Mouse (Mus musculus) hindlimb bud, embryonic 11.5 days (tissue): ENCODE measurements around the gene Ms4a6d.

Source experiments
- DNase-seq: peaks from one replicate; pipeline ENCODE4 v3.0.0-alpha.2; 2012; ENCODE audit warnings: low read depth, low spot score; ENCODE audit errors: extremely low spot score

Ms4a6d gene

DNA sequence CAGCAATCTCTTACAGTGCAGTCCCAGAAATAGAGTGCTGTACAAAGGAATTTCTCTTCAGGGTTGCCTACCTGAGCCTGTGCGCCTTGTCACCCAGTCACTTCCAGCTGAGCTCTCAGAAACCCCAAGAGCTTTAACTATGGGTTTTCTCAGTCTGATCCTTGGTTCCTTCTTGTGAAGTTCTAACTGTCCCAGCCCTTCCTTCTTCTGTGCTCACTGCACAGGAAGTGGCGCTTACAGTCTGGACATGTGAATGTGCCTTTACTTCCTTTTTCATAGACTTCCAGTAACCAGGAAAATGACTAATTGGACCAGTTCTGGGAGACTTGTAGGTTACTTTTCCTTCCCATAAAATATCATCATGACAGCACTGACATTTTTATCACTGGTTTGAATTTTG lies at the start of gene Ms4a6d:
TSS of gene Ms4a6d (minus strand) at position 247 of the 400 bp plus-strand sequence.
- no peak for DNase-seq

DNA sequence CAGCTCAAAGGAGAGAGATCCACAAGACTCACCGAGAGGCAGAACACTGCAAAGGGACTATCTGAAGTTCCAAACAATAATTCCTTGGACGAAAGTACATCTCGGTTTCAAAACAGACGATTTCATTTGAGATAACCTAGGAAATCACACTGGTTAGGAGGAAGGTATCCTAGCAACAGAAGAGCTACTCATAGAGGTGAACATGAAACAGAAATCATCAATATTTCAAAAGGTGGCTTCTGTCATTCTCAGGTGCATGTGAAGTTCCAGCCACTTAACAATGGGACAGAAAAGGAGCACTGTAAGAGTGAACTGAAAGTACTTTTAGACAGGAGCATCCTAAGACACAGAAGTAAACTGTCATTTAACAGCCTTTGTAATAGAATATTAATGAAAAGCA lies 44.9 kb upstream of the Ms4a6d start:
- no peak for DNase-seq

- DNase-seq, result no peak
Measured at GRCm38 (mm10) chr19:11646166-11646565, 41.5 kb upstream of the Ms4a6d start.

DNA sequence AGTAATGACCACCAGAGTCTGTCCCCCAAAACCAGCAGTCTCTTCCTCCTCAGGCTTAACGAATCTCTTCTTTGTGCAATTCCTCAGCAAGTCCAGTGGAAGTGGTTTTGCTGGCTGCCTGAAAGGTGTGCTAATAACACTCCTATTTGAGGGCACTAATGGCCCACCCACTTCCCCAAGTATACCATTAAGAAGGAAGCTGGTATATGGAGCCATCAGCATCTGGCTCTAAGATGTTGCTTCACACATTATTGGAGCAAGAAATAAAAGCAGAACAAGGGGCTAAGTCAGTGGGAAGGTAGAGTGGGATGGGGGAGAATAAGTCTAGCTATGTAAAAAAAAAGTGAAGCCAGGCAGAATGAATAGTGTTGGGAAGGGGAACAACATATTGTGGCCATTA lies 36.1 kb upstream of the Ms4a6d start, which contains the start of gene Ms4a3:
TSS of gene Ms4a3 (minus strand) at position 120 of the 400 bp plus-strand sequence.
- no peak for DNase-seq

- DNase-seq, result no peak
Measured at GRCm38 (mm10) chr19:11639038-11639437, 34.4 kb upstream of the Ms4a6d start.

GRCm38 (mm10) chr19:11635572-11635971 lies 30.9 kb upstream of the Ms4a6d start:
- DNase-seq, result no peak

GRCm38 (mm10) chr19:11634330-11634729 lies 29.7 kb upstream of the Ms4a6d start:
- DNase-seq, result no peak

DNA sequence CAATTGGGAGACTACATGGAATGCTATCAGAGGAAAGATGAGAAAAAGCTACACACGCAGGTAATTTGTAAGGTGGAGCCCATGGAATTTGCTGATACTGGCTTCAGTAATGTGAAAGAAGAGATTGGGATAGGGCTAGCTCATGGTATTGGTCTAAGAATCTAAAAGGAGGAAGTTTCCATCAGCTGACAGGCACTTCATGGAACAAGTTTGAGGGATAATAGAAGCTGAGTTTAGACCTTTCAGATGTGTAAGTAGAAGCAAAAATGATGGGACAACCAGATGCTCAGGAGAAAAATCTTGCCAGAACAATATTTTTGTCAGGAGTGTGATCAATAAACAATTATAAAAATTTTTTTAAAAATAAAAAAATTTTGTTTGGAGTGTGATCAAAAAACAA lies 29.1 kb upstream of the Ms4a6d start:
- no peak for DNase-seq

DNA sequence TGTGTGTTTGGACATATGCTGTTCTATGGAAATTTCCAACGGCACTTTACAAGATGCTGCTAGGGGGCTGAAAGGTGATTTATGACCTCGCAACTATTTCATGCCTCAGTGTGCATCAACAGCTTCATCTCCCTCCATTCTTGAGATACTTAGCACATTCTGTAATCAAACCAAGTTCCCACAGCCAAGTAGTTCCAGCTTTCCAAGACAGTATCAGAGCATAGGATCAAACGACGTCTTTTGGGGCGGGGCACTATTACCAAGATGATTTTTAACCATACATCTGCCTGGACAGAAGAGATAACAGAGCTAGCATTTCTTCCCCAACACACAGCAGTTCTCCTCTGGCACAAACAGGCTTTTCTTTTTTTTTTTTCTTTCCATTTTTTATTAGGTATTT lies 20.6 kb upstream of the Ms4a6d start:
- DNase-seq, result no peak

- no peak for DNase-seq
Measured at GRCm38 (mm10) chr19:11624800-11625199, 20.2 kb upstream of the Ms4a6d start.

DNA sequence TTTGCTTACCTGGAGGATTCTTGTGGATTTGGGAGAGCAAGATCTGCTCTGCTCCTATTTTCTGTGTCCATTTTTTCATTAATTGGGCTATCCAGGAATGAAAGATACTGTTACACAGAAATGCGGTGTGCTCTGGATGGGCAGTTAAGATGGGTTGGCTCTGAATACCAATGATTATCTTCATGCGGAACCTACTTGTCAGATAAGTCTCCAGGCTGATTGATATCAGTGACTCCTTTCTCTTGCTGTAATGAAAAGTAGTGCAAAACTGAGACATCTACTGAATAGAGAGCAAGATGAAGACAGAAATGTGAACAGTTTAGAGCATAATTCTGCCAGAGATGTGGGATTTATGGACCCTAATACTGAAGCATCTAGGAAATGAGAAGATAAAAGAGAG lies 18.9 kb upstream of the Ms4a6d start, which contains the start of gene Ms4a2:
TSS of gene Ms4a2 (minus strand) at position 169 of the 400 bp plus-strand sequence.
- DNase-seq, result no peak

DNA sequence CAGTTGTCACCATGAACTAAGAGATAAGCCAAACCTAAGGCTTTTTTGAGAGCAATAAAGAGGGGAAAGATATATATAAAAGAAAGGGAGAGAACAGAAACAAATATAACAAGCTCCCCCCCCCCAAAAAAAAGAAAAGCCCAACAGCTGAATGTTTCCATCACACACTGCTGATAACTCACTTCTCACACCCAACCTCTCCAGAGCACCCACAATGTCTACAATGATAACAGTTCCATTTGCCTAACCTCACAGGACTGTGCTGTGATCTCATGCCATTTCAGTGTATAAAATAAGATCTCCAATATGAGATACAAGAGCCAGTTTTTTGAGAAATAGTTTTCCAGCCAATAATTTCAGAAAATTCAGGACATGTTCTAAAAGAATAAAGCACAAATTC lies 13.3 kb upstream of the Ms4a6d start:
- DNase-seq, result no peak

- no peak for DNase-seq
Measured at GRCm38 (mm10) chr19:11614805-11615204, 10.2 kb upstream of the Ms4a6d start.

- DNase-seq, result no peak
Measured at GRCm38 (mm10) chr19:11613776-11614443, 9.3 kb upstream of the Ms4a6d start.

GRCm38 (mm10) chr19:11613084-11613483 lies 8.4 kb upstream of the Ms4a6d start:
- DNase-seq, result no peak

- DNase-seq, result no peak
Measured at GRCm38 (mm10) chr19:11612293-11612692, 7.6 kb upstream of the Ms4a6d start.

DNA sequence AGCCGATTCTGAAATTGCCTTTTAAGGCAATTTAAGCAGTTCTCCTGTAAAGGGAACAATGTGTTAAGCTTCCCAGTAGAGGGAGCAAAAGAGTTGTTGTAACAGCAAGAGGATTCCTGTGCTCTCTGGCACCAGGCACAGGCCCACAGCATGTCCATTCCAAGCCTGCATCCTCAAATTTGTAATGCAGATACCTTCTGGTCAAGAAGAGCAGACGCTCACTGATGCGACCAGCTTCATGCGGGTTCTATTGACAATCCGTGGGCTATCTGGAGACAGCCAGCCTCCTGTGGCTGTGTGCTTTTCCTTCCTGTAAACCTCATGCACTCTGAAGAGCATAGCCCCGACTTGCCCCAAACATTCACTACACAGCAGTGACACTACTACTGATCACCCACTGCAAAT lies 6.9 kb upstream of the Ms4a6d start:
- DNase-seq, result no peak

- no peak for DNase-seq
Measured at GRCm38 (mm10) chr19:11608172-11608571, 3.5 kb upstream of the Ms4a6d start.

- DNase-seq, result no peak
Measured at GRCm38 (mm10) chr19:11602026-11602425, 2.6 kb downstream of the Ms4a6d start.

- no peak for DNase-seq
Measured at GRCm38 (mm10) chr19:11601349-11601748, 3.3 kb downstream of the Ms4a6d start.

GRCm38 (mm10) chr19:11589891-11590449 lies 14.7 kb downstream of the Ms4a6d start:
- DNase-seq, result no peak

DNA sequence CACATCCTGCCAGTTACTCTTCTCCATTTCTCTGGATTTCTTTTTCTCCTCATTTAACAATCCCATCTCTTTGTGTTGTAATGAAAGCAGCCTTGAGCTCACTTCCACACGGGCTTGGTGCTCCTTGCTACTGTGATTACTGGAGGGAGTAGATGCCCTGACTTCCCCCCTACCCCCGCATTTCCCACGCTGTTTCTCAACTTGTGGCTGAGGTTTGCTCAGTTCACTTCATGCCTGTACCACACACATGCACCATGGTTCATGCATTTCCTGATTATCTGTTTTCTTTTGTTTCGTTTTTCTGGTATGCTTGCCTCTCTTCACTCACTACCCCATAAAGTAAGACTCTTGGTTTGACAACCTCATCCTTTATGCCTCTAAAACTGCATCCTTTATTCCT lies 15.4 kb downstream of the Ms4a6d start:
- no peak for DNase-seq

GRCm38 (mm10) chr19:11574965-11575364 lies 29.7 kb downstream of the Ms4a6d start:
- DNase-seq, result no peak
